Mouse (Mus musculus): ENCODE measurements around the gene Vmn1r118. TPM values are rescaled to one million over a fixed set of nuclear protein-coding genes. Genes with fewer than 3 reads are reported as not detected.

Vmn1r118 gene
- polyA plus RNA-seq (2012; rRNA removed; ENCODE audit: low replicate concordance) = not detected in 2 replicates

DNA sequence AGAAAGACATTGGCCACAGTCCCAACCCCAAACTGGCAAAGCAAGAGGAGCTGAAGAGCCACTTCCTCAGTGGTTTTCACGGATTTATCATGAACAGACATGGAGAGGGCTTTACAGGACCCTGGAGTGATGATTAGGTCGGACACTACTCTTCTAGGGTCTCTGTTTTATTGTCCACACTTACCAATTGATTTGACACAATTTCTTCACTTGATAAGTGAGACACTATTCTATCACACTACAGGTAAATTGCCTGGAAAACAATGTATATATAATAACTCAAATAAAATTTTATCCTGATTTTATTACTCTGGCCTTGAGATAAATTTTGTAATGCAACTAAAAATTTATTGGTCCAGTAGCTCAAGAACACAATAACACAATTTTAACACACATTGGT is at the start of gene Vmn1r118:
TSS of gene Vmn1r118 (minus strand) at position 101 of the 400 bp plus-strand sequence.

DNA sequence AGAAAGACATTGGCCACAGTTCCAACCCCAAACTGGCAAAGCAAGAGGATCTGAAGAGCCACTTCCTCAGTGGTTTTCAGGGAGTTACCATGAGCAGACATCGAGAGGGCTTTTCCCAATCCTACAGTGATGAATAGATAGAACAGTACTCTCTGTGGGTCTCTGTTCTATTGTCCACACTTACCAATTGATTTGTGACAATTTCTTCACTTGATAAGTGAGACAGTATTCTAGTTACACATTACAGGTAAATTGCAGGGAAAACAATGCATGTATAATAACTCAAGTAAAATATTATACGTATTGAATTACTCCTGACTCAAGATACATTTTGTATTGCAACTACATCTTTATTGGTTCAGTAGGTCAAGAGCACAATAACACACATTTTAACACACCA is 28.1 kb downstream of the Vmn1r118 start, which contains the start of gene Vmn1r117:
TSS of gene Vmn1r117 (minus strand) at position 101 of the 400 bp plus-strand sequence.

DNA sequence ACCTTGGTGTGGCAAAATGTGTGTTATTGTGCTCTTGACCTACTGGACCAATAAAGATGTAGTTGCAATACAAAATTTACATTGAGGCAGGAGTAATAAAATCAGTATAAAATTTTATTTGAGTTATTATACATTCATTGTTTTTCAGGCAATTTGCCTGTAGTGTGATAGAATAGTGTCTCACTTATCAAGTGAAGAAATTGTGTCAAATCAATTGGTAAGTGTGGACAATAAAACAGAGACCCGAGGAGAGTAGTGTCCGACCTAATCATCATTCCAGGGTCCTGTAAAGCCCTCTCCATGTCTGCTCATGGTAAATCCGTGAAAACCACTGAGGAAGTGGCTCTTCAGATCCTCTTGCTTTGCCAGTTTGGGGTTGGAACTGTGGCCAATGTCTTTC is 40.2 kb downstream of the Vmn1r118 start, which contains the start of gene Vmn1r116:
TSS of gene Vmn1r116 (plus strand) at position 301 of the 400 bp plus-strand sequence.

Other genes starting within 250 kb of the Vmn1r118 start
- gene Vmn1r107, start 243.4 kb downstream of the Vmn1r118 start, polyA plus RNA-seq (2012; rRNA removed; ENCODE audit: low replicate concordance) = not detected in 2 replicates
- gene Vmn1r111, start 209.1 kb downstream of the Vmn1r118 start, polyA plus RNA-seq (2012; rRNA removed; ENCODE audit: low replicate concordance) = not detected in 2 replicates
- gene Gm10668, start 181.7 kb downstream of the Vmn1r118 start, polyA plus RNA-seq (2012; rRNA removed; ENCODE audit: low replicate concordance) = not detected in 2 replicates
- not detected in 2 replicates for gene Vmn1r112, start 141.2 kb downstream of the Vmn1r118 start, polyA plus RNA-seq (2012; rRNA removed; ENCODE audit: low replicate concordance)
- gene Vmn1r113, start 125.1 kb downstream of the Vmn1r118 start, polyA plus RNA-seq (2012; rRNA removed; ENCODE audit: low replicate concordance) = not detected in 2 replicates
- gene Vmn1r114, start 100.2 kb downstream of the Vmn1r118 start, polyA plus RNA-seq (2012; rRNA removed; ENCODE audit: low replicate concordance) = not detected in 2 replicates
- gene Vmn1r115, start 67.4 kb downstream of the Vmn1r118 start, polyA plus RNA-seq (2012; rRNA removed; ENCODE audit: low replicate concordance) = not detected in 2 replicates
- not detected in 2 replicates for gene Vmn1r116, start 40.1 kb downstream of the Vmn1r118 start, polyA plus RNA-seq (2012; rRNA removed; ENCODE audit: low replicate concordance)
- gene Vmn1r117, start 28.2 kb downstream of the Vmn1r118 start, polyA plus RNA-seq (2012; rRNA removed; ENCODE audit: low replicate concordance) = not detected in 2 replicates
- gene Vmn1r119, start 100.1 kb upstream of the Vmn1r118 start, polyA plus RNA-seq (2012; rRNA removed; ENCODE audit: low replicate concordance) = not detected in 2 replicates
- gene Vmn1r120, start 141.4 kb upstream of the Vmn1r118 start, polyA plus RNA-seq (2012; rRNA removed; ENCODE audit: low replicate concordance) = not detected in 2 replicates
- not detected in 2 replicates for gene Vmn1r121, start 186.2 kb upstream of the Vmn1r118 start, polyA plus RNA-seq (2012; rRNA removed; ENCODE audit: low replicate concordance)
- not detected in 2 replicates for gene Vmn1r122, start 221.8 kb upstream of the Vmn1r118 start, polyA plus RNA-seq (2012; rRNA removed; ENCODE audit: low replicate concordance)
- gene Vmn1r123, start 249.8 kb upstream of the Vmn1r118 start, polyA plus RNA-seq (2012; rRNA removed; ENCODE audit: low replicate concordance) = not detected in 2 replicates